ENCODE assay signal across 18 mouse cellular contexts in the genomic region with DNA sequence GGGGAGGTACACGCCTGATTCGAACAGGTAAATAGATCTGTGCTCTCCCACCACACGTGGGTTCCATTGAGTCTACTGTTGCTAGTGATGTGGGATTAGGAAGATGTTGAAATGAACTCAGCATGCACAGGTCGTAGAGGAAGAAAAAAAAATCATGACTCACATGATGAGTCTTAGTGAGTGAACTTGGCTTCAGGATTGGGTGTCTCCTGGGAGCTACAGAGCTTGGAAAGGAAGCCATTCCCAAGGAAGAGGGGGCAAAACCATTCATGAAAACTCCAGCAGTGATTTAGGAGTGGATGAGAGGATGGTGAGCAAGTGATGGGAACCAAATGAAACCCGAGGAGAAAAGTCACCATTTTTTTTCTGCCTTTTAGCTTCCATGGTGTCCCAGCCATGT.
"Had no signal": no experiment of that assay in that cellular context is flagged by ENCODE, and none has a peak within 500 bp of the region (broad histone marks: within the 10 kb centered on the region; RNA-seq: fewer than 3 reads in every experiment).

No protein-coding gene starts in this region.

- H3K4me2 ChIP-seq: lung, embryonic 14.5 days; midbrain, embryonic 12.5 days; neural tube, embryonic 13.5 days; neural tube, embryonic 15.5 days had no signal

- H3K4me3 ChIP-seq: midbrain, embryonic 10.5 days; midbrain, embryonic 12.5 days; myocyte; neural tube, embryonic 13.5 days; neural tube, embryonic 15.5 days had no signal

- H3K27me3 ChIP-seq: neural tube, embryonic 15.5 days had no signal

- H3K4me1 ChIP-seq: neural tube, embryonic 13.5 days; neural tube, embryonic 15.5 days had no signal

- H3K9ac ChIP-seq: lung, embryonic 14.5 days; midbrain, embryonic 12.5 days; neural tube, embryonic 13.5 days; neural tube, embryonic 15.5 days had no signal

- ATAC-seq: midbrain, embryonic 16.5 days had no signal

- H3K9me3 ChIP-seq: midbrain, embryonic 10.5 days; neural tube, embryonic 15.5 days had no signal

- DNase-seq: lung, embryonic 14.5 days; lung, postnatal 10 days; lung, postnatal 4 days; midbrain, embryonic 14.5 days; retina, postnatal 1 day; right cerebral cortex, adult 18-20 months; right cerebral cortex, postnatal 25 days; right cerebral cortex, postnatal 4 days; spleen, adult 18-20 months; thymus, adult 18-20 months; thymus, postnatal 14 days; thymus, postnatal 36 days had no signal

- H3K27ac ChIP-seq: midbrain, embryonic 10.5 days; midbrain, embryonic 12.5 days; neural tube, embryonic 13.5 days; neural tube, embryonic 15.5 days had no signal

- H3K36me3 ChIP-seq: midbrain, embryonic 10.5 days; midbrain, embryonic 12.5 days; neural tube, embryonic 13.5 days; neural tube, embryonic 15.5 days had no signal
